Mouse (Mus musculus) stomach, postnatal 0 days (tissue): ENCODE results near the gene Ppm1m. TPM values are rescaled to one million over a fixed set of nuclear protein-coding genes. Genes with fewer than 3 reads are reported as not detected.

Experiments used
- ATAC-seq: fragments of 200-750 bp; cut with Nextera tagmentation; 2 replicates; pipeline ENCODE4 v1.8.0; 2017; ENCODE audit not compliant: low FRiP score, low TSS enrichment
- DNase-seq: peaks from one replicate; pipeline ENCODE4 v3.0.0-alpha.2; 2016; ENCODE audit warnings: low spot score
- H3K27ac ChIP-seq: fragments of 300-500 bp; sonication (generic); replicated peaks from 2 replicates; pipeline ENCODE4 v1.5.1; 2014; ENCODE audit warnings: mild to moderate bottlenecking, control low read depth
- H3K27me3 ChIP-seq: fragments of 300-500 bp; sonication (generic); 2 replicates; pipeline ENCODE4 v1.6.1; 2014; ENCODE audit warnings: low read length; ENCODE audit not compliant: control insufficient read depth, insufficient read depth
- H3K36me3 ChIP-seq: fragments of 300-500 bp; sonication (generic); 2 replicates; pipeline ENCODE4 v1.6.1; 2014; ENCODE audit warnings: low read length, mixed read lengths; ENCODE audit not compliant: control insufficient read depth, insufficient read depth
- H3K4me1 ChIP-seq: fragments of 300-500 bp; sonication (generic); replicated peaks from 2 replicates; pipeline ENCODE4 v1.6.1; 2014; ENCODE audit warnings: antibody characterized with exemption; ENCODE audit not compliant: control insufficient read depth, insufficient read depth
- H3K4me2 ChIP-seq: fragments of 300-500 bp; sonication (generic); replicated peaks from 2 replicates; pipeline ENCODE4 v1.6.1; 2014; ENCODE audit warnings: low read depth, mild to moderate bottlenecking, control low read depth, moderate library complexity
- H3K4me3 ChIP-seq: fragments of 300-500 bp; sonication (generic); 2 replicates; pipeline ENCODE4 v1.5.1; 2014; ENCODE audit warnings: low read depth, low read length, control low read depth
- H3K9ac ChIP-seq: fragments of 300-500 bp; sonication (generic); 2 replicates; pipeline ENCODE4 v1.6.1; 2014; ENCODE audit warnings: mild to moderate bottlenecking, low read length, control low read depth, mixed read lengths
- H3K9me3 ChIP-seq: fragments of 300-500 bp; sonication (generic); 2 replicates; pipeline ENCODE4 v1.6.1; 2016; ENCODE audit warnings: low read length; ENCODE audit not compliant: control insufficient read depth
- CTCF ChIP-seq: IDR thresholded peaks from 2 replicates; pipeline ENCODE4 v1.5.1; 2016; ENCODE audit warnings: antibody characterized with exemption, low read depth, mild to moderate bottlenecking, moderate library complexity
- EP300 ChIP-seq: optimal IDR thresholded peaks from 2 replicates; pipeline ENCODE3; 2016; ENCODE audit warnings: antibody characterized with exemption
- WGBS: fragments of 180-500 bp; shearing (Covaris S2); extraction: QIAGEN DNeasy Blood & Tissue Kit; methylation state at CpG from one replicate; pipeline ENCODE4 v1.1.7; 2014; 5-methylcytosine and 5-hydroxymethylcytosine counted together
- microRNA counts: library from miRNA; unstranded; fragments of <30 nt; microRNA quantifications from one replicate; lab custom pipeline; 2015
- microRNA-seq: library from miRNA; unstranded; fragments of <30 nt; microRNA quantifications from one replicate; pipeline ENCODE4, GENCODE M21; 2016
- polyA plus RNA-seq: library from polyadenylated mRNA; unstranded; fragments of >200 nt; fragmentation: Nextera tagmentation; extraction: Ambion mirVana; gene quantifications from 2 replicates; pipeline ENCODE4 v1.2.1, GENCODE M21; 2015

Ppm1m gene
- polyA plus RNA-seq, 1 experiment from 2014 or later: 15.2 TPM

DNA sequence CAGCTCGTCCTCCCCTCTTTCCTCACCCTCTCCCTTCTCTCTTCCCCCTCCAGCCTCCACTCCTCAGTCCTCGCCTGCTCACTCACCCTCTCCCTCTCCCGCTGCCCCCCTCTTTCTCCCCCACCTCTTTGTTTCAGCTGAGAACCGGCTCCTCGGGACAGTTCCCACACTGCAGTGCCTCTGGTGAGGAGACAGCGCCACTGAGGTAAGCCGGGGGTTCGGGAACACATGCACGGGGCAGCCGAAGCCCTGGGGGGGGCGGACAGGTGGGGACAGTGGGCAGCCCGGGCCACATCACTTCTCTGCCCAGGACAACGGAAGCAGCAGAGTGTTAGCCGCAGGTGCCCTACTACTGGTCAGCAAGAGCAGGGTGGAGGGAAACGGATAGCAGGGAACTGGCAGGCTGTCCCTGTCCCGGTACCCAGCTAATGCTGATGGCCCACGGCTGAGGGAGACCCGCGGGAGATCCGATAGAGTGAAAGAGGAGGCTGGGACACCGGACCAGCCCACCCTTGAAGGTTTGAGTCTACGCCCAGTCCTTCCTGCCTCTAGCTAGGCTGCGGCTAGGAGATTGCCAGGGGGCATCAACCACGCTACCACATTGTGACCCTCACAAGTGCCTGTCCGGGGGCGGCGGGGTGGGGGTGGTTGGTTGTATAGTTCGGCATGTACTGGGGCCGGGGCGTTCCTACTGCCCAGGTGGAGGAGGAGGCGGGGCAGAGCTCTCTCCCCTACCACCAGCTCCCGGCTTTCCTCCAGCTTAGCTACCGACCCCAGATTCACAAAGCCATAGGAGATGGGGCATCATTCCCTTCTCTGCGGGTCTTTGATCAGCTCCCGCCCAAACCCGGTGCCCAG, 50.8 kb downstream of the Ppm1m start:
- Histone ChIP-seq H3K4me1 (no peaks in the 10 kb centered on the region), H3K4me3 (peak overlapping the region; percentile 28), H3K27ac (no peak overlapping the region), H3K9me3 (no peaks in the 10 kb centered on the region), H3K4me2 (peak overlapping the region; percentile 52), H3K9ac (peak overlapping the region; percentile 35; the same call in 1 of the 2 replicates), H3K36me3 (no peaks in the 10 kb centered on the region), H3K27me3 (no peaks in the 10 kb centered on the region; the same call in 1 of the 2 replicates)
- TF ChIP-seq EP300 (no peak), CTCF (0 out of 2 replicates have a peak, but pooled peaks have one; percentile 7)
- ATAC-seq (peak; percentile 27; the same call in 1 of the 2 replicates), DNase-seq (no peak)
- WGBS: under 1% methylated on average over 36 of the region's 36 CpGs

DNA sequence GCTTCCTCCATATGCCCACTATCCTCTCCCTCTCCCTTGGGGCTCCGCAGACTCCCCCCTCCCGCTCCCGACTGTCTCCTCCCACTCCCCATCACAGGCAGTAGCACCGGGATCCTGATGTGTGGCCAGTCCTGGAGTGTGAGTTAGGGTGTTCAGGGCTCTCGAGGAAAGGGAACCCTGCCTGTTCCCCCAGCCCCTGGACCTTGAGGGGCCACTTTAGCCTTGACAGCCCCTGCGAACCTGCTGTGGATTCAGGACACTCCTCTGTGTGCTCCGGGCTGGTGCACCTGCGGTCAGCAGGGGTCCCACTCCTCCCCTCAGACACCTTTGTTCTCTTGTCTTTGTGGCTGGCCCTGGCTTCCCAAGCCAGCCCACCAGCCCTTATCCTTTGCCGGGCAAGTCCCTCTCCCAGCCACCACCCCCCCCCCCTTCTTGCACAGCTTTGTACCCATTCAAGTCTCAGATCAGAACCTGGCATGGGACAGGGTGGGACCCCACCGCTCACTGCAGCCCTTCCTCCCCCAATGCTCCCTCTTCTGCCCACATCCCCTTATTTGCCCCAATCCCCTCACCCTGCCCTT, 51.6 kb downstream of the Ppm1m start:
- Histone ChIP-seq H3K27me3 (no peaks in the 10 kb centered on the region; the same call in 1 of the 2 replicates), H3K27ac (no peak overlapping the region), H3K36me3 (no peaks in the 10 kb centered on the region), H3K4me1 (no peaks in the 10 kb centered on the region), H3K4me3 (no peak overlapping the region), H3K9ac (no peak overlapping the region), H3K4me2 (no peak overlapping the region; the same call in 1 of the 2 replicates), H3K9me3 (no peaks in the 10 kb centered on the region)
- ATAC-seq (peak; percentile 29), DNase-seq (no peak)
- TF ChIP-seq CTCF: no peak
- no peak for TF ChIP-seq EP300
- 3% methylated on average over 9 of the region's 10 CpGs for WGBS

DNA sequence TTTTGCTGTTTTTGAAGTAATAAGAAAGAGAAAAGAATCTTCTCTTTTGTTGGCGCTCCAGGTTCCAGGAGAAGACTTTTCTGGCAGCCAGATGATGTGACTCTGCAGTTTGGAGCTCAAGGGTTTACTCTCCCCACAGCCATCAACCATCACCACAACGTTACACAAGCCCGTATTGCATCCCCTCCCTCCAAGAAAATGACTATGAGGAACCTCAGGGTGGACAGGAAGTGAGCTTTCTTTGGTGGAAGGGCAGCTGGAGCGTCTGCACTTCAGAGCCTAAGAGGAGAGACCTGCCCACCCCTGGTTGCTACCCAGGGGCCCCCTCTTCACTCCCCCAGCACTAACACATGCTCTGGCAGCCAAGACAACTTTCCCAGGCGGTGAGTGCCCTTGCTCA, 52.3 kb downstream of the Ppm1m start:
- Histone ChIP-seq H3K4me1 (no peaks in the 10 kb centered on the region), H3K36me3 (no peaks in the 10 kb centered on the region), H3K4me3 (no peak overlapping the region), H3K9ac (no peak overlapping the region), H3K9me3 (no peaks in the 10 kb centered on the region), H3K27me3 (no peaks in the 10 kb centered on the region; the same call in 1 of the 2 replicates), H3K27ac (no peak overlapping the region), H3K4me2 (no peak overlapping the region)
- 30% methylated on average over 5 of the region's 5 CpGs for WGBS
- ATAC-seq: no peak
- DNase-seq: no peak
- no peak for TF ChIP-seq EP300
- no peak for TF ChIP-seq CTCF

DNA sequence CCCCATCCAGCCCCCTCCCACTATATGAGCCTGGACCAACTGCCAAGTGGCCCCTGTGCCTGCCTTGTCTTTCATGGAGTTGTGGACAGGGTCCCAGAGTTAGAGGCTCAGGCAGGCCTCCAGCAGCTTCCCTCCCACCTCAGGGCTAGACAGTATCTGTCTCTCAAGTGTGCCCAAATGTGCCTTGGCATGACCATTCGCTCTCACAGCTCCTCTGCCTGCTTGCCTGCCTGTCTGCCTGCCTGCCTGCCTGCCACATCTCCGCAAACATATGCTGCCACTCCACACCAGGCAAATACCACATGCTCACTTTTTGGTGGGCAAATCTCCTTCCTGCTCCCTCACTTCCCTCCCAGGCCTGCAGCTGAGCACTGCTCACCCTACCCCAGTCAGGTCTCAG, 54.0 kb downstream of the Ppm1m start:
- Histone ChIP-seq H3K27me3 (no peaks in the 10 kb centered on the region; the same call in 1 of the 2 replicates), H3K27ac (no peak overlapping the region), H3K4me3 (no peak overlapping the region), H3K9ac (no peak overlapping the region), H3K9me3 (no peaks in the 10 kb centered on the region), H3K4me1 (no peaks in the 10 kb centered on the region), H3K36me3 (no peaks in the 10 kb centered on the region), H3K4me2 (no peak overlapping the region)
- 76% methylated on average over 2 of the region's 2 CpGs for WGBS
- no peak for ATAC-seq
- TF ChIP-seq EP300 (no peak), CTCF (no peak)
- DNase-seq: no peak

MicroRNA genes within 50 kb of the gene (microRNA counts, 519-probe panel; counts per million panel counts)
- 7,726 counts per million, percentile 98 among the panel's probes with 10 or more counts for microRNA mmu-let-7g (lab: Ali Mortazavi, UCI)

Small RNA genes within 50 kb of the gene (microRNA-seq; reads per million reads assigned to microRNA genes)
- 4.8 reads per million, percentile 7 among the genes with 10 or more reads in this experiment for gene Mir135a-1
- 62,343 reads per million, percentile 99 among the genes with 10 or more reads in this experiment for gene Mirlet7g

Other genes with a start within 250 kb of the Ppm1m start
- gene Col6a5, start 239.1 kb downstream of the Ppm1m start, polyA plus RNA-seq: 2.9 and 3.4 TPM in 2 replicates
- 19.3 and 20.2 TPM in 2 replicates for gene Col6a4, start 103.0 kb downstream of the Ppm1m start, polyA plus RNA-seq
- 0.70 and 0.75 TPM in 2 replicates for gene Glyctk, start 41.6 kb downstream of the Ppm1m start, polyA plus RNA-seq
- gene Wdr82, start 28.8 kb downstream of the Ppm1m start, polyA plus RNA-seq: 9.1 and 10.3 TPM in 2 replicates
- gene Twf2, start 3.4 kb upstream of the Ppm1m start, polyA plus RNA-seq: 27.1 and 27.7 TPM in 2 replicates
- 0.05 and 0.07 TPM in 2 replicates for gene Tlr9, start 22.9 kb upstream of the Ppm1m start, polyA plus RNA-seq
- 145 and 152 TPM in 2 replicates for gene Alas1, start 48.9 kb upstream of the Ppm1m start, polyA plus RNA-seq
- 13.0 and 13.3 TPM in 2 replicates for gene Poc1a, start 81.3 kb upstream of the Ppm1m start, polyA plus RNA-seq
- gene Dusp7, start 168.9 kb upstream of the Ppm1m start, polyA plus RNA-seq: 12.3 and 12.7 TPM in 2 replicates
- gene Rpl29, start 229.7 kb upstream of the Ppm1m start, polyA plus RNA-seq: 810 and 847 TPM in 2 replicates
- 20.7 and 23.9 TPM in 2 replicates for gene Acy1, start 238.6 kb upstream of the Ppm1m start, polyA plus RNA-seq
- 39.0 and 46.0 TPM in 2 replicates for gene Abhd14b, start 247.7 kb upstream of the Ppm1m start, polyA plus RNA-seq
- gene Abhd14a, start 247.9 kb upstream of the Ppm1m start, polyA plus RNA-seq: 23.1 and 23.2 TPM in 2 replicates